Mouse (Mus musculus) erythroblast, embryonic 14.5 days (primary cell): ENCODE data around the gene Zpbp.

Source experiments
- GATA1 ChIP-seq: IDR thresholded peaks from 2 replicates; pipeline ENCODE4 v1.6.1; 2012; ENCODE audit warnings: low read length, inconsistent platforms, mixed read lengths
- TAL1 ChIP-seq: IDR thresholded peaks from 3 replicates; pipeline ENCODE4 v1.6.1; 2012; ENCODE audit warnings: low read length, inconsistent platforms, mixed read lengths

DNA sequence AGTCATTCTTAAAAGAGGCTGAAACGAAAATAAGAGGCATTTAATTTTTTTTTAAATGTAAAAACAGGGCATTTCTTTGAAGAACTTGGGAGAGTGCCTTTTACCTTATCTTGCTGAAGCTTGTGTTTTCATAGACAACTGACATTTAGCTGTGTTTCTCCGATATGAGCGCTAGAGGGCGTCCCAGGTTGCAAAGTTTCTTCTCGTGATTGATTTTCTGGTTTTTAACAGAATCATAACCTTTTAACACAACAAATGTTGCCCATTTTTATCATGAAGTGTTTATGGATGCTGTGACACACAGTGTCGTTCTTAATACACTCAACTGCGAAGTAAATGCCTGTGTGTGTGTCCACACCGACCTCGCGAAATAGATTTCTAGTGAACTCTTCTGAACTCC lies 37.7 kb upstream of the Zpbp start:
- TF ChIP-seq TAL1 (no peak), GATA1 (no peak)
